Mouse (Mus musculus): Measurements from ENCODE around the gene Adgrl1. TPM values are rescaled to one million over a fixed set of nuclear protein-coding genes. Genes with fewer than 3 reads are reported as not detected.

The Adgrl1 gene
- total and polyA plus RNA-seq, 2 experiments from 2014 or later: 54.6 to 469 TPM

DNA sequence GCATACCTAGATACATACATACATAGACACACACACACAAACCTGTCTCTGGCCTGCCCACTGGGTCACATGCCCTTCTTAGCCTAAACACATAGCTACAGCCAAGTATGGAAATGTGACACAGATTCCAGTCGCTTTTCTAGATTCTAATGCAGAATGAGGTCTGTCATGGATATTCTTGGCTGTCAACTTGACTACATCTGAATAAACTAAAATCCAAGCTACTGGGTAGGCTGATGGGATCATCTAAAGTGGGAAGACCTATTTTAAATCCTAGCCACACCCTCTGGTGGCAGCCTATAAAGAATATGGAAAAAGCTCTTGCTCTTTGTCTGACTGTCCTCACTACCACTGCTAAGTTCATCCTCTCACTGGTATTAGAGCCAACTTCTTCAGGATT, 42.5 kb downstream of the Adgrl1 start:
- Histone ChIP-seq H3K4me2 (ENCODE audit: low read depth, low read length) (no peak overlapping the region), H3K27ac (no peak overlapping the region), H3K9ac (replicated peaks; ENCODE audit: low read length) (no peak overlapping the region), H3K4me3 (ENCODE audit: low read length) (no peak overlapping the region), H3K4me1 (ENCODE audit: insufficient read depth, low read length) (no peaks in the 10 kb centered on the region), H3K36me3 (ENCODE audit: insufficient read depth, low read length) (peaks cover 18% of the 10 kb centered on the region), H3K9me3 (ENCODE audit: low read length) (no peaks in the 10 kb centered on the region), H3K27me3 (ENCODE audit: insufficient read depth, low read length) (no peaks in the 10 kb centered on the region)
- DNase-seq (ENCODE audit: low spot score) (no peak), ATAC-seq (no peak)
- TF ChIP-seq CTCF (IDR thresholded peaks at IDR 0.05; ENCODE audit: low read depth): no peak
- WGBS: 71% methylated on average over 1 of the region's 1 CpGs

DNA sequence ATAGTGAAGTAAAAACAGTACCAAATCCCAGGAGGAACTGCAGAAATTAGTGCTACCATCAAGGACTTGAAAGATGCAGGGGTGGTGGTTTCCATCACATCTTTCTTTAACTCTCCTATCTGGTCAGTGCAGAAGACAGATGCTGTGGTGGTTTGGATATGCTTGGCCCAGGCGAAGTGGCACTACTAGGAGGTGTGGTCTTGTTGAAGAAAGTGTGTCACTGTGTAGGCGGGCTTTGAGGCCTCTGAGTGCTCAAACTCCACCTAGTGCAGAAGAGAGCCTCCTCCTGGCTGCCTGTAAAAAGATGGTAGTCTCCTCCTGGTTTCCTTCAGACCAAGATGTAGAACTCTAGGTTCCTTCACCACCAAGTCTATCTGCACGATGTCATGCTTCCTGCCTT, 45.6 kb downstream of the Adgrl1 start:
- 62% methylated on average over 3 of the region's 3 CpGs for WGBS

DNA sequence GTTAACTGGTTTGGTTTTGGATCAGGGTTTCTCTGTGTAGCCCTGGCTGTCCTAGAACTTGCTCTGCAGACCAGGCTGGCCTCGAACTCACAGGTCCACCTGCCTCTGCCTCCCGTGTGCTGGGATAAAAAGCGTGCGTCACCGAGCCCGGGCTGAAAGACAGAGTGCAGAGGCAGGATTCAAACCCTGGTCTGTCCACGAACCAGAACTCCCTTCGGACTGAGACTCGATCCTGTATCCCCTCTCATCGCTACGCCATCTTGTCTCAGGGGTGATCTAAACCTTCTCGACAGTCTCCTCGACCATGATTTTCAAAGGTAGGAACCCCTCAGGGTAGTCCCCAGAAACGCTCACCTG, 54.8 kb downstream of the Adgrl1 start:
- WGBS: 2% methylated on average over 14 of the region's 14 CpGs
- no peak for TF ChIP-seq CTCF (IDR thresholded peaks at IDR 0.05; ENCODE audit: low read depth)
- no peak for DNase-seq (ENCODE audit: low spot score)

More for the DNA sequence above, 45.6 kb downstream of the Adgrl1 start:
- no peak for ATAC-seq
- no peak for DNase-seq (ENCODE audit: low spot score)
- H3K27ac ChIP-seq: no peak overlapping the region
- H3K36me3 ChIP-seq (ENCODE audit: insufficient read depth, low read length): no peaks in the 10 kb centered on the region
- H3K9me3 ChIP-seq (ENCODE audit: low read length): no peaks in the 10 kb centered on the region
- no peaks in the 10 kb centered on the region for H3K4me1 ChIP-seq (ENCODE audit: insufficient read depth, low read length)
- no peak overlapping the region for H3K4me2 ChIP-seq (ENCODE audit: low read depth, low read length)
- no peak for TF ChIP-seq CTCF (IDR thresholded peaks at IDR 0.05; ENCODE audit: low read depth)
- no peak overlapping the region for H3K4me3 ChIP-seq (ENCODE audit: low read length)
- H3K27me3 ChIP-seq (ENCODE audit: insufficient read depth, low read length): no peaks in the 10 kb centered on the region
- no peak overlapping the region for H3K9ac ChIP-seq (replicated peaks; ENCODE audit: low read length)

DNA sequence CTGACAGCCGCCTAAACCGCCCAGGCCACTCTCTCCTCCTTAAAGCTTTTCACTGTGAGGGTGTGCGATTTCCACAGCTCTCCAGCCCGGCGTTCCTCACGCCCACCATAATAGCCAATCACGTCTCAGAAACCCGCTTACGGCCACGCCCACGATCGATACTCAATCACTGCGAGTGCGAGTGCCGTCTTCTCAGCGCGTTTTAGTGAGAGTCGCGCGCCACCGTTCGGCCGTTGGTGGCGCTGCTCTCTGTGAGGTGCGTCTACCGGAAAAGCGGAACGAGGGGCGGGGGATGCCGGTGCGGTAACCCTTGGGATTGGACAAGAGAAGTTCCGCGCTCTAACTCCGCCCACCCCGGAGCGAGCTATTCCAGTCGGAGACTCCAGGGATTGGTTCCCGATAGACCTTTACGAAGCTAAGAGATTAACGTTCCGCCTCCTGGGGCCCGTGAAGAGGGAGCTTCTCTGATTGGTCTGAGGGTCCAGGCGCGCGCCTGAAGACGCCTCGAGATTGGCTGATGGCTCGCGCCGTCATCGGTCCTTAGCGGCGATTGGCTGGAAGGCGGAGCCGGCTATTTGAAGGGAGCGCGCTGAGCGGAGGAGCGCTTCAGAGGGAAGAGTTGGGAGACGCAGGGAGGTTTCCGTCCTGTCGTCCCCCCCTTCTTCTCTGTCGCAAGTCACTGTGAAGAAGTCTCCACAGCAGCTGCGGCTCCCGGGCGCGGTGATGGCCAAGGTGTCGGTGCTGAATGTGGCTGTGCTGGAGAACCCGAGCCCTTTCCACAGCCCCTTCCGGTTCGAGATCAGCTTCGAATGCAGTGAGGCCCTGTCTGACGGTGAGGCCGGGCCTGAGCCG, 55.4 kb downstream of the Adgrl1 start, which contains the start of the genes Gm10644 and Asf1b:
Gm10644 (minus strand) TSS at position 100 of the 852 bp plus-strand sequence.
Asf1b (plus strand) TSS at position 402 of the 852 bp plus-strand sequence.
- under 1% methylated on average over 70 of the region's 75 CpGs for WGBS

More for the DNA sequence above, 54.8 kb downstream of the Adgrl1 start:
- H3K36me3 ChIP-seq (ENCODE audit: insufficient read depth, low read length): no peaks in the 10 kb centered on the region
- H3K4me3 ChIP-seq (ENCODE audit: low read length): peak overlapping the region; percentile 56
- ATAC-seq: no peak
- peak overlapping the region; percentile 59 for H3K4me2 ChIP-seq (ENCODE audit: low read depth, low read length)
- no peaks in the 10 kb centered on the region for H3K9me3 ChIP-seq (ENCODE audit: low read length)
- H3K27me3 ChIP-seq (ENCODE audit: insufficient read depth, low read length): no peaks in the 10 kb centered on the region
- no peaks in the 10 kb centered on the region for H3K4me1 ChIP-seq (ENCODE audit: insufficient read depth, low read length)
- H3K27ac ChIP-seq: peak overlapping the region; percentile 78
- H3K9ac ChIP-seq (replicated peaks; ENCODE audit: low read length): peak overlapping the region; percentile 50

DNA sequence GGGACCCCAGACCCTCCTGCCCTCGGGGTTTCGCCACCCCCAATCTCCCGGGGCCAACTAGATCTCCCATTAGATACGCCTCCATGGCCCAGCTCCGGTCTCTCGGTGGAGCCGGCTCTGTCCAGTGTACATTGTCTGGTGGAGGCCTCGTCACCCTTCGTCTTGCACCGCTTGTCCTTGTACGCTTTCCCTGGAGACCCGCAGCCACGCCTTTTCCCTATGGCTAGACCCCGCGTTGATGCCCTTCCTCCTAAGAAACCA, 56.0 kb downstream of the Adgrl1 start:
- H3K4me3 ChIP-seq (ENCODE audit: low read length): peak overlapping the region; percentile 56
- H3K9me3 ChIP-seq (ENCODE audit: low read length): no peaks in the 10 kb centered on the region
- no peak for TF ChIP-seq CTCF (IDR thresholded peaks at IDR 0.05; ENCODE audit: low read depth)
- no peaks in the 10 kb centered on the region for H3K36me3 ChIP-seq (ENCODE audit: insufficient read depth, low read length)
- 0 out of 2 replicates have a peak overlapping the region, but pooled peaks have one; percentile 37 for H3K9ac ChIP-seq (replicated peaks; ENCODE audit: low read length)
- no peaks in the 10 kb centered on the region for H3K4me1 ChIP-seq (ENCODE audit: insufficient read depth, low read length)
- no peak overlapping the region for H3K27ac ChIP-seq
- DNase-seq (ENCODE audit: low spot score) (no peak), ATAC-seq (no peak)
- peak overlapping the region; percentile 96 for H3K4me2 ChIP-seq (ENCODE audit: low read depth, low read length)
- no peaks in the 10 kb centered on the region for H3K27me3 ChIP-seq (ENCODE audit: insufficient read depth, low read length)
- under 1% methylated on average over 13 of the region's 15 CpGs for WGBS

More for the DNA sequence above, 55.4 kb downstream of the Adgrl1 start, which contains the start of the genes Gm10644 and Asf1b:
- DNase-seq (ENCODE audit: low spot score) (peak; percentile 100), ATAC-seq (peak; percentile 99)
- Histone ChIP-seq H3K4me1 (ENCODE audit: insufficient read depth, low read length) (no peaks in the 10 kb centered on the region), H3K27ac (peak within 1 kb of the TSS; percentile 78), H3K4me2 (ENCODE audit: low read depth, low read length) (peak within 1 kb of the TSS; percentile 96), H3K4me3 (ENCODE audit: low read length) (peak within 1 kb of the TSS; percentile 56), H3K27me3 (ENCODE audit: insufficient read depth, low read length) (no peaks in the 10 kb centered on the region), H3K36me3 (ENCODE audit: insufficient read depth, low read length) (no peaks in the 10 kb centered on the region), H3K9me3 (ENCODE audit: low read length) (no peaks in the 10 kb centered on the region), H3K9ac (replicated peaks; ENCODE audit: low read length) (peak within 1 kb of the TSS; percentile 50)
- peak; percentile 91 for TF ChIP-seq CTCF (IDR thresholded peaks at IDR 0.05; ENCODE audit: low read depth)

DNA sequence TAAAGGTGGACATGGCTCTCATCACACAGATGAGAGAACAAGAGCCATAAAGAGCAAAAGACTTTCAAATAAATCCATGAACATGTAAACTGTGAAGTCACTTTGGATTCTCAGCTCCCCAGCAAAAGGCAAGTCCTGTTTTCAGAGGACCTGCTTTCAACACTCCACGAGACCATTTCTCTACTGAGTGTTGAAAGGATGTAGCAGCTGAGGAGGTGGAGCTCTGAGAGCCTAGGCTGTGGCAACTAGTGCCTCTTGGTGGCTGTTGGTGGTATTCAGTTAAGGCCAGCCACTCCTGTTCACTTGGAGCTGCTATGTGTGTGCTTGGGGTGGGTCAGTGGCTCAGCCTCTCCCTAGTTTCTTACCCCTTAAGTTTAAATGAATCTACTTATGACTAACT, 56.9 kb downstream of the Adgrl1 start:
- Histone ChIP-seq H3K9ac (replicated peaks; ENCODE audit: low read length) (no peak overlapping the region), H3K27ac (no peak overlapping the region), H3K4me1 (ENCODE audit: insufficient read depth, low read length) (no peaks in the 10 kb centered on the region), H3K4me2 (ENCODE audit: low read depth, low read length) (peak overlapping the region; percentile 96), H3K9me3 (ENCODE audit: low read length) (no peaks in the 10 kb centered on the region), H3K36me3 (ENCODE audit: insufficient read depth, low read length) (no peaks in the 10 kb centered on the region), H3K4me3 (ENCODE audit: low read length) (no peak overlapping the region; the same call in 1 of the 2 replicates), H3K27me3 (ENCODE audit: insufficient read depth, low read length) (no peaks in the 10 kb centered on the region)
- peak; percentile 35 for DNase-seq (ENCODE audit: low spot score)
- WGBS: 21% methylated on average over 1 of the region's 1 CpGs
- no peak for ATAC-seq
- peak; percentile 41 for TF ChIP-seq CTCF (IDR thresholded peaks at IDR 0.05; ENCODE audit: low read depth)

Measured in hindbrain, postnatal 0 days (tissue).